Mouse (Mus musculus): ENCODE measurements around the gene Ppp2r5b. TPM values are rescaled to one million over a fixed set of nuclear protein-coding genes. Genes with fewer than 3 reads are reported as not detected.

Ppp2r5b gene
- 100 to 1,000 TPM in 1 of 2 experiments, 10 to 100 TPM in 1; 83.5 to 129 TPM for total RNA-seq (2021)
- long read RNA-seq, experiment 1, transcript Ppp2r5b-201 (14 exons, 2,742 nt), result major isoform, 29 of 65 reads
- long read RNA-seq, experiment 1, partial matches to known transcripts, result 14 of 65 reads
- long read RNA-seq, experiment 1, other reads (novel, unspliced or antisense), result 22 of 65 reads
- long read RNA-seq, experiment 2, transcript Ppp2r5b-201 (14 exons, 2,742 nt), result major isoform, 46 of 66 reads
- long read RNA-seq, experiment 2, partial matches to known transcripts, result 5 of 66 reads
- long read RNA-seq, experiment 2, other reads (novel, unspliced or antisense), result 14 of 66 reads

DNA sequence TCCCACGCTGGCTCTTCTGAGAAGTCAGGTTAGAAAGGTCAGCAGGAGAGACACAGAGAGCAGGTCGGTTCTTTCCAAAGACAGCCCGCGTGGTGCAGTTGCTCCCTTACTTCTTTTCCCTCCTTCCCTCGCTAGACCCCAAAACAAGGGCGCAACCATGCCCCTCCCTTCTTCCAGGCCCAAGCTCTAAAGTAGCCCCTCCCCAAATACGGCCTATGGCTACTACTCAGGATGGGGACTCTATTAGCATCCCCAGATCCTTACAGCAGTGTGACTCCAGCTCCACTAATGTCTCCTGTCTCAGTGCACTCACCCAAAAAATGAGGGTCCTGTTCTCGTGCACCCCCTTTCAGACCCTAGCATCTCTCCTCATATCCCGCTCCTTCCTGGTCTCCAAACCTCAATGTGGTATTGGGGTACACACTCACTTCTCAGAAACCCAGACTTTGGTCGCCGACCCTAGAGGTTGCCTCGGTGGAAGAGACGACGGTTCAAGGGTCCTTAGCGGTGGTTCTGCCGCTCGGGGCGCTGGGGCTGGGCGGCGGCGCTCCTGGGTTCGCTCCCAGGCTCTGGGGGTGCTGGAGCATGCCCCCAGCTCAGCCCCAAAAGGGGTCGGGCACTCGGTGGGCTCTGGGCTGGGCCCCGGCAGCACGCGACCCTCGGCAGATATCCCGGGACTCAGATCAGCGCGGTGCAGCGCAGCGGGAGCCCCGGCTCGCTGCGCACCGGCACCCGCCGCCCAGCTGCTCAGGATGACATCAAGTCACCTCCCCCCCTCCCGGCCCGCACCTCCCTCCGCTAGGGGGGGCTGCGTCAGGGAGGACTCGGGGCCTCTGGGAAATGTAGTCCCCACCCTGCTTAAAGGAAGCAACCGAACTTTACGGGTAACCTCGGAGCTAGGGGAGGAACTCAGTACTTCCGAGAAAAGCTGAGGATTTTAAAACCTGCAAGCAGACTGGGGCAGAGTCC, at the start of gene Ppp2r5b:
TSS of gene Ppp2r5b (minus strand) at position 789 of the 969 bp plus-strand sequence.
- DNase-seq, result peak; percentile 96 to 98

DNA sequence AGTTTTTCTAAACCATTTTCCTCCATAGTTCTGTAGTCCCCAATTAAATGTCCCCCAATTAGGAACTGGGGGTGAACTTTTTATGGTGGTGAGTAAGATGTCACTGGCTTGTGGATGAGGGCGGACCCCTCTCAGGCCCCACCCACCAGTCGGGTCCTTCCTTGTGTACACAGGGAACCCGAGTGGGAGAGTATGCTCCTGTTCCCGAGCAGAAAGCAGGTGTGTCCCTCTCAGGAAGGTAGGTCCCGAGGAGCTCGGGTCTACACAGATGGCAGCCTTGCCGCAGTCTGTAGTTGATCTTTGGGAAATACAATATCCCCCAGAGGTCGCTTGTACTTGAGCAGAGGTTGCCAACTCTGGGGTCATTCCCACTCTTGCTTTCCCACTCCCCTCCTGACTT, 49.6 kb upstream of the Ppp2r5b start:
- no peak for DNase-seq

DNA sequence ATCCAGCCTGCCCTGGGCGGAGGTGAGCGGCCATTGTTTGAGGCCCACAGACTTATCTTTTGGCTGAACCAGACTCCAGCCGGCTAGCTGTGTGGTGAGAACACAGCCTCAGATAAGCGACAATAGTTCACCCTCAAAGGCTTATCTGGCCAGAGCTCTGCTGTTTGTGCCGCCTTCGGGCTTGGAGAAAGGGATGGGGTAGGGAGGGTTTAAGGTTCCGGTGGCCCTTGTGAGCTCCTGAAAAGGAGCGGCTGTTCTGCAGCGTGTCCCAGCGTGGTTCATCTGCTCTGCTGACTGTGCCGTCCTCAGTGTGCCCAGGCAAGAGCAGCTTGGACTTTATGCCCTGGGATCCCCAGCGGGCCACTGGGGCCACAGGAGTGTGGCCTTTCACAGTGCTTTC, 48.8 kb upstream of the Ppp2r5b start:
- no peak for DNase-seq

DNA sequence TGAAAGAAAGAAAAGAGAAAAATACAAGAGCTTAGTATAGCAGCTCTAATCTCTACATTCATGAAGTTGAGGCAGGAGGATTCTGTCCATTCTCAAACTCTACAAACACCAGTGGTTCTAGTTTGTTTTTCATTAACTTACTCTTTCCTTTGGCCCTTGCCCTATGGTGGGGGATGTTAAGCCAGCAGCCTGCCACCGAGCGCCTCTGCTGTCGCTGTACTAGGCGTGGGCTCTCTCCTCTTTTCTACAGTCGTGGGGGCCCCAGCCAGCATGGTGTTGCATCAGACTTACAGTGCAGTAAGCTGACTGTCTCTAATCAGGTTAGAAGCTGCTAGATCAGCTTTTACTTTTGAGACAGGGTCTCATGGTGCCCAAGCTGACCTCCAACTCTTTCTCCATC, 47.3 kb upstream of the Ppp2r5b start:
- no peak for DNase-seq

DNA sequence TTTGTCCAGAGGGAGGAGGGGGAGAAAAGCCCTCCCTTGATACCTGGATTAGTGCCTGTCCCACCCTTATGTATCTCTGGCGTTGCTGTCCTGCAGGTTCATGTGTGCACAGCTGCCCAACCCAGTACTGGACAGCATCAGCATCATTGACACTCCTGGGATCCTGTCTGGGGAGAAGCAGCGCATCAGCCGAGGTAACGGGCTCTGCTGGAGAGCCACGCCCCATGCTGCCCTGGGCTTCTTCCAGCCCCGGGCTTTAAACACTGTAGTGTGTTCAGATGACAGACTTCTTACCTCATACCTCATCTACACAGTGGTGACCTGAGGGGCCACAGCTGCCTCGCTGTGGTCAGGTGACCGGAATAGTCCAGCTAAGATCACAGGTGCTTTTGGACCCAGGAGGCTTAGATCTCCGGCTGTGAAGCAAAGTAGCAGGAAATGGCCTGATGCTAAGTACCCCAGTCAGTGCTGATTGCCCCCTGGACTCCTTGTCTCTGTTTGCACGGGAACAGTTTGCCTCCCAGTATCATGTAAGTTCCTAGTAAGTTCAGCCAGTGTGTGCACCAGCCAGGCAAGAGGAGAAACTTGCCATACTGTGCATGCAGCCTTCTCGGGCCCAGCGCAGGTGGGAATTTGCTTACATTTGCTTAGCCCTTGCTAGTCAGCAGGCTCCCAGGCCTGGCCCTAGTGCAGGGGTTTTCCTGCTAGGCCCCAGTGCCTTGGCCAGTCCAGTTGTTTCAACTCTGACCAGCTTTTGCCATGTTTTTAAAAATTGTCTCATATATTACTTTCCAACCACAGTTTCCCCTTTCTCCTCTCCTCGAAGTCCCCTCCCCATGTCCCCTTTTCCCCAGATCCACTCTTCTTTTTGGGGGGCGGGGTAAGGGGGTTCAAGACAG, 45.7 kb upstream of the Ppp2r5b start:
- no peak for DNase-seq

DNA sequence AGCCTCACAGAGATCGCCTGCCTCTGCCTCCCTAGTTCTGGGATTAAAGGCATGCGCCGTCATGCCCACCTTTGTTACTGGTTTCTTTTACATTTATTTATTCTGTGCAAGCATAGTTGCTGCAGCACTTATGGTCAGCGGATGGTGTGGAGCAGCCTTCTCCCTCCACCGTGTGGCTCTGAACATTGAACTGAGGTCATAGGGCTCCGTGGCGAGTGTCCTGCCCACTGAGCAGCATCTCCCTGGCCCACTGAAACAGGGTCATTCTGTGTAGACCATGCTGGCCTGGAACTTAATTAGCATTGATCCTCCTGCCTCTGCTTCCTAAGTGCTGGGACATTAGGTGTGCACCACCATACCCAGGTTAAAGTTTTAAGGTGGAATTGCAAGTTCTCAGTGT, 44.9 kb upstream of the Ppp2r5b start:
- DNase-seq, result no peak

DNA sequence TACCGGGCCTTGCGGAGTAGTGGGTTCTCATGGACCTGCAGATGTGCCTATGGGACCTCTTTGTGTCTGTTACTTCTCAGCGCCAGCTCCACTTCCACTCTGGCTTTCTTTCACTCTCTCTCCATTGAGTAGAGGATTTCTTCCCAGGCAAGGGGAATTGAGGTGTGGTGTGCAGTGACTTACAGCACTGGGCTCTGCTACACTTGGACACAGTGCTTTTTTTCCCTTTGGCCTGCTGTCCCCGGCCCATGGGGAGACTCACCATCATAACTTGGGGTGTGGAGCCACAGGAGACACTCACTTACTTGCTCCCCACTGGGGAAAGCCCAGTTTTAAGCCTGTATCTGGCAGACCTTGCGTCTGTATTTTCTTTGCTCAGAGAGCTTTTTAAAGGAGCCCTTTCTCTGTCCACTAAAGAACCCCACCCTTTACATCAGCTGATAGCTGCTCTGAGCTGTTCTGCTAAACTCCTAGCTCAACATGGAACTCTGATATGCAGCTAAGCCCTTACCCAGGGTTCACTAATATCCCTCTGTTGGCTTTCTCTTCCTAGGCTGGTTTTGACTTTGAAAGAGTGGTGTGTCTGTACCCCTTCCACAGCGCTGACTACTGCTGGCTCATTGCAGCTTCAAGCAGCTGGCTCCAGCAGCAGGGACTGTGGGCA, 43.9 kb upstream of the Ppp2r5b start:
- DNase-seq, result no peak

DNA sequence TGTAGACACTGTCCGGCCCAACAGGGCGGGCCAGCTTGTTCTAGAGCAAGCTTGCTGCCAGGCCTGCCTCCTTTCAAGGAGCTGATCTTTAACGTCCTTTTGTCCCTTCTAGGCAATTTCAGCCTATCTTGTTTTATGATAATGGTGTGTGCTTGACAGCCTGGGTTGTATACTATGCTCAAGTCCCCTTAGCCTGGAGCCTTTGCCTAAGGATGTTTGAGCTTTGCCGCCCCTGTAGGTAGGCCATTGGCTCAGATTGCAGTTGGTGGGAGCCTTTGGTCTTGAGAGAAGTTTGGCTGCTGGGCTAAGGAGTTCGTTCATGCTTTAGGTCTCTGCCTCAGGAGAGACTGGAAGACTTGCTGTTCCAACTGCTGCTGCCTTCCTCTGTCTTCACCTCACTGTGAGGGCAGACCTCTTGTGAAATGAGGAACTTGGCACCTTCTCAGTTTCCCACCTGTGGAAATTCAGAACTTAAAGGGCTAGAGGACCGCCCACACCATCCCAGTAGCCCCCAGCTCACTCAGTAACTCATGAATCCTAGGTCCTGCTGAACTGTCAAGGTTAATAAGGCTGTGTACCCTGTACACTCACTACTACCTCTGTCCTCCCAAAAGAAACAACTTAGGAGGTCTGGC, 42.9 kb upstream of the Ppp2r5b start:
- DNase-seq, result no peak

DNA sequence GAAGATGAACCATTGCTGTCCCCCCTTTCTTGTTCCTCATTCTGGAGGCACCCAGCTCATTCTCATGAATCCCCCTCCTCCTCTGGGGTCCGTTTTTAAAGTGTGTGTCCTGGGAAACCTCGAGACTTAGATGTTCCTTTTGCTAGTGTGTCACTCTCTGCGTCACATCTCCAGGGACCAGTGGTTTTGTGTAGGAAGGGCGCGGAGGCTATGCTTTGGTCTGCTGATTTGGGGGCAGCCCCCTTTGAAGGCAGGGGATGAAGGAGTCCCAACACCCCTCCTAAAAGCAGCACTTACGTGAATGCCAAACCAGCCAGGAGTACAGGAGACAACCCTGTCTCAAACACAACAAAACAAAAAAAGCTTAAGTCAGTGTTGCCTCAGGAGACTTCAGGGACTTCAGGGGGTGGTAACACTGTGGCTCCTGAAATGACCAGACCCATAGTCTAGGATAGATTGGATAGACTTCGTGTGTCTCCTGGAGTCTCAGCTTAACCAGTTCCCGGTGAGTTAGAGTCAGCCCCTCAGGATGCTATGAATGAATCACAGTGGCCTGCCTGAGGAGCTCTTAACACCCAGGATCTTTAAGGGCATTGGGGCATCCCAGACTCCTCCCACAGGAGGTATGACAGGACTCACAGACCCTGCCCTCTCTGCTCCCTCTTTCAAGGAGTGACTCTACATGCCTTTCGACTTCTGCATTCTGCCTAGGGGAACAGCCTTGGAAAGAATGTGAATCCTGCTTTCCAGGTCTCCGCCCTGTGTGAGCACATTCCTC, 42.2 kb upstream of the Ppp2r5b start:
- peak; percentile 78 to 83 for DNase-seq

DNA sequence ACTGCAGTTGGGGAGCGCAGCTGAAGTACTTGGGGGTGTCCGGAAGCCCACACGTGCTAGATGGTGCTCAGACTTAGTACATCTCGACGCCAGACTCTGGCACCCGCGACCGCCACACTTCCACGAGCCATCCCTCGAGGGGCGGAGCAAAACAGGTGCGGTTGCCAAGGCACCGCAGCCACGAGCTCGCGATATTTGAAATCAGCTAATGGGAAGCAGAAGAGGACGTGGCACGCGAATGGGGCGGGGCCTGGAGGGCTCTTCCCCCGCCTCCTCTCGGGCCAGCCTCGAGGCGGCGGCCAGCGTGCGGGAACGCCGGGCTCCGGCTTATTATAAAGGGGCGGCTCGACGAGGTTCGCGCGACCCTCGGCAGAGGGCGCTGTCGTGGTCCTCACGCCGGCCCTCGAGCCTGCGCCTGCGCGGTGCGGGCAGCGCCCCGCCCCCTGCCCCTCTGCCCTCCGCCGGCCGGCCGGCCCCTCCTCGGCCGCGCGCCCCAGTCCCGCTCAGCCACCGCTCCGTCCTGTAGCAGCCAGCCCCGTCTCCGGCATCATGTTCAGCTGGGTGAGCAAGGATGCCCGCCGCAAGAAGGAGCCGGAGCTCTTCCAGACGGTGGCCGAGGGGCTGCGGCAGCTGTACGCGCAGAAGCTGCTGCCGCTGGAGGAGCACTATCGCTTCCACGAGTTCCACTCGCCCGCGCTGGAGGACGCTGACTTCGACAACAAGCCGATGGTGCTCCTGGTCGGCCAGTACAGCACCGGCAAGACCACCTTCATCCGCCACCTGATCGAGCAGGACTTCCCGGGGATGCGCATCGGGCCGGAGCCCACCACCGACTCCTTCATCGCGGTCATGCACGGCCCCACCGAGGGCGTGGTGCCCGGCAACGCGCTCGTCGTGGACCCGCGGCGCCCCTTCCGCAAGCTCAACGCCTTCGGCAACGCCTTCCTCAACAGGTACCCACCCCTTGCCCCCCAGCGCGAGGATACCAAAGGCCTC, 41.1 kb upstream of the Ppp2r5b start, which contains the start of gene Ehd1:
TSS of gene Ehd1 (plus strand) at position 300 of the 996 bp plus-strand sequence.
- peak; percentile 98 to 99 for DNase-seq

DNA sequence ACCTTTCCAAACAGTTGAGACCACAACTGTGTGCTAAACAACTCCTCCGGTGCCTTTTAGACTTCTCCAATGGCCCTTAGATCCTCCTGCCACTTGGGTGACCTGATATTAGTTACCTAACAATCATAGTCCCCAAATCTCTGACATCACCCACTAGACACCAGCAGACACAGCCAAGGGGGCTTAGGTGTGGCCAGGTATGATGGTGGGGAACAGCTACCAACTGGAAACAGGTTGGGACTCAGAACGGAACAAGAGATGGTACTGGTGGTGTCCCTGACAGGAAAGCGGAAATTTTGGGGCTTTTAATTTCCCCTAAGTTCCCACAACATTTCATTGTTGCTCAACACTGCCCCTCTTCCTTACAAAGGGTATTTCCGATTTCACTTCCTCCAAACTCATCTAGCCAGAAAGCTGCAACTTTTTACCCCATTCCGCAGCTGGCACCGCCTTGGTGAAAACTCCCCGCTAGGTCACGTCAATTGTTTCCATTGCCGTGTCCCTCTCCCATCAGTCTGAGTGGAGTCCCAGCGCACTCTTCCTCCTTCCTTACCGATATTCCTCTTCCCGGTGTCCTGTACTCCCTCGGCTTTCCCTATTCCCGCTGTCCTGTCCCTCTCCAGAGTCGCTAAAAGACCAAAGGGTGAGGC, 40.2 kb upstream of the Ppp2r5b start:
- DNase-seq, result no peak

DNA sequence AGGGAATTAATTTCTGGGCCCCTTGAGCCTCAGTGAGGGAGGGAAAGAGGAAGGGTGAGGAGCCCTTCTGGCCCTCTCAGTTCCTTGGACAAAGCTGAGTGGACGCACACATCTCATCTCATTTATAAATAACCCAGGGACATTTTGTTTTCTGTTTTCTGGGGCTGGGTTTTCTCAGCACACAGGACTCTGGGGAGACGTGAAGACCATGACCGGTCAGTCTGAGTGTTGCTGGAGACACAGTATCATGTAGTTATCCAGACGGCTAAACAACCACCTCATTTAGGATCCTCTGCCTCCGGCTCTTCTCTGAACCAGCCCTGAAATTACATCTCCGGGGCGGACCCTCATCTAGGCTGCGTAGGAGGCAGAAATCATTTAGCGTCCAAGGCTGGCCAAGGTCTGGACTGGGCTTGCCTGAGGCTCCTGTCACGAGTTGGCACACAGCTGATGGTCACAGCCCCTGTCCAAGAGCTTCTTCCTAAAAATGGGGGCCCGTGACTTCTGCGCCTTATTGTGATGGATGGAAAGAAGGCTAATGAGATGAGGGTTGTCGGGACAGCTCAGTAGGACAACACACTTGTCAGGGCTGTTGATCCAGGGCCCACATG, 38.4 kb upstream of the Ppp2r5b start:
- no peak for DNase-seq

DNA sequence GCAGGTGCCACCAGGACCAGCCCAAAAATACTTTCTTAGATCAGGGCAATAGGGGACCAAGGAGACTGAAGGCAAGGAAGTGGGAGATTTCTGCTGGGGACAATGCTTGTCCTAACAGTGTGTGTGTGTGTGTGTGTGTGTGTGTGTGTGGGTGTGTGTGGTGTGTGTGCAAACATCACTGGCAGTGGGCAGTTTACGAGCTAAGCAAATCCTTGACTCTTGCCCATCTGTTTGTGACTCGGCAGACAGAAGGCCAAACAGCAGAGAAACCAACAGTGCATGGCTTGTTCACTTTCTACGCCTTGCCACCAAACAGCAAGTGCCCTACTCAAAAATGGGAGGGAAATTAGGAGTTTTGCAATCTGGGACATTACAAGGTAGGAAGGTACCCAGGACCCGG, 37.9 kb upstream of the Ppp2r5b start:
- DNase-seq, result no peak

DNA sequence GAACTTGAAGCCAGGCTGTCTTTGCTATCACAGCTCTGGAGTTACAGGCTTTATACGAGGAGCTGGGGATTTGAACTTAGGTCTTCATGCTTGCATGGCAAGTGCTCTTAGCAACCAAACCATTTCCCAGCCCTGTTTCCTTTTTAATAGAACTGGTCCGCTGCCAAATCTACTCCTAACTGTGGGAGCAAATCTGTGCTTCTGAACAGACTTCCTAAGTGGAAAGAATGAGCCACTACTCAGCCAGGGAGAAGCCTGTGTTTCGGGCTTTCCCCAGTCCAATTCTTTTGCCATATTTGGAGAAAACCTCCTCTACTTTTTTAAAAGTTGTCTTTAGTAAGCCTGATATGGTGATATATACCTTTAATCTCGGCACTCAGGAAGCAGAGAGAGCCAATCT, 37.1 kb upstream of the Ppp2r5b start:
- no peak for DNase-seq

DNA sequence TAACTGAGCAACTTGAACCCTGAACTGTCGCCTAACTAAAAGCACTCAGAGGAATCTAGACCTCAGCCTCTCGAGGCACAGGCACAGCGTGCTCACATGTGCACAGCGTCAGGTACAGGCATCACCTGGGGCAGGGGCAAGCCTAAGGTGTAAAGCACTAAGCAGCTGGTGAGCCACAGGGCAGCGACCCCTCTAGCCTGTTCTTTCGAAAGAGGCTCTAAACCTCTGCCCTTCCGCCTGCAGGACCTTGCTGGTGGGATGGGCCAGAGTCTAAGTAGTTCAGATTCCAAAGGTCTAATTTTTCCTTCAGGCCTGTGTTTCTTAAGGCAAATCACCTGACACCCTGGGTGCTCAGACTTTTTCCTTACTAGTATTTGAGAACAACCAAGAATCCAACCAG, 36.4 kb upstream of the Ppp2r5b start:
- DNase-seq, result no peak

DNA sequence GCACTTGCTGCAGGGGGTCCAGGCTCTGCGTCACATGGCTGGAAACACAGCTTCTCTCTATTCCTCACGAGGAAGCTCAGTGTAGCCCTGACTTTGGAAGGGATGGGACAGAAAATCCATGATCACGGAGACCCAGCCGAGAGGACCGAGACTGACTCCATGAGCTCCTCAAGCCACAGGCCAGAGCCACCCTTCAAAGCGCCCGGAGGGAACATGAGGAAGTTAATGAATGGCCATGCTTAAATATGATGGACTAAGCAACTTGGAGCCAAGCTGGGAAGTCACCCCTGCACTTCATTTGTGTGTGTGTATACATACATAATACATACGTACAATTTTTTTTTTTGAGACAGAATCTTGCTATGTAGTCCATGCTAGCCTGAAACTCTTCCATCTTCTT, 35.5 kb upstream of the Ppp2r5b start:
- DNase-seq, result no peak

DNA sequence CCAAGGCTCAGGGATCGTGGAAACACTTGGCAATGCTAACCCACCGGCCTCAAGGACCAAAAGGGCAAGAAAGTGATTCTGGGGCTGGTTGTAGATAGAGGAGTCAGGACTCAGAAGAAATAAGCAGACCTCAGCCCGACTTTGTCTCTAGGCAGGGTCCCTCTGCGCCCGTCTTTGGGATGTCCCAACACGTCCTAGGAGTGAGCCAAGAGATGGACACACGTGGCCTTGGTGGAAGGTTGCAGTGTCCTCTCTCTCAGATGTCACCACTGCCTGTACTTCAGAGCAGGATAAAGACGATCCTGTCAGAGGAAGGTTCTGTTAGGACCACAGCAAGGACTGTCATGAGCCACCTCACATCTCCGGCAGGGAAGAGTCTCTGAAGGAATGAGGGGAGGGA, 35.0 kb upstream of the Ppp2r5b start:
- DNase-seq, result peak; percentile 67 to 72

Measured in adrenal gland, postnatal 36 days (tissue).